Mouse (Mus musculus): ENCODE data around the gene Inpp5k. TPM values are rescaled to one million over a fixed set of nuclear protein-coding genes. Genes with fewer than 3 reads are reported as not detected.
A peak's percentile ranks its signal among the peaks of the same experiment; 100 is the strongest.

The Inpp5k gene
- polyA plus RNA-seq, 1 experiment from 2014 or later, result 17.3 TPM

- DNase-seq (ENCODE audit: low spot score) (no peak), ATAC-seq (replicated peaks; ENCODE audit: insufficient number of reproducible peaks, low FRiP score, low TSS enrichment, low read depth) (no peak)
- H3K4me3 ChIP-seq (ENCODE audit: low read depth, low read length), result peak overlapping the region; percentile 67
- 17% methylated on average over 20 of the region's 20 CpGs for WGBS
- H3K9ac ChIP-seq (replicated peaks; ENCODE audit: low read length), result peak overlapping the region; percentile 78
- H3K9me3 ChIP-seq (replicated peaks; ENCODE audit: control insufficient read depth, low read length), result no peaks in the 10 kb centered on the region
- H3K27ac ChIP-seq (replicated peaks; ENCODE audit: low read depth, low read length), result no peak overlapping the region
- H3K36me3 ChIP-seq (replicated peaks; ENCODE audit: control insufficient read depth, insufficient read depth, low read depth, low read length), result no peaks in the 10 kb centered on the region
- H3K4me1 ChIP-seq (ENCODE audit: control insufficient read depth, insufficient read depth, low read length), result peaks cover 9% of the 10 kb centered on the region
- peak overlapping the region; percentile 91 for H3K4me2 ChIP-seq (ENCODE audit: low read depth, low read length)
- H3K27me3 ChIP-seq (ENCODE audit: control insufficient read depth, insufficient read depth, low read length), result peaks cover 15% of the 10 kb centered on the region
Measured at GRCm38 (mm10) chr11:75652222-75652941, 21.6 kb downstream of the Inpp5k start.

GRCm38 (mm10) chr11:75652942-75653684, 22.3 kb downstream of the Inpp5k start:
- 28% methylated on average over 14 of the region's 14 CpGs for WGBS
- DNase-seq (ENCODE audit: low spot score) (no peak), ATAC-seq (replicated peaks; ENCODE audit: insufficient number of reproducible peaks, low FRiP score, low TSS enrichment, low read depth) (no peak)
- Histone ChIP-seq H3K36me3 (replicated peaks; ENCODE audit: control insufficient read depth, insufficient read depth, low read depth, low read length) (no peaks in the 10 kb centered on the region), H3K4me1 (ENCODE audit: control insufficient read depth, insufficient read depth, low read length) (peaks cover 9% of the 10 kb centered on the region), H3K27me3 (ENCODE audit: control insufficient read depth, insufficient read depth, low read length) (peaks cover 15% of the 10 kb centered on the region), H3K4me3 (ENCODE audit: low read depth, low read length) (0 out of 2 replicates have a peak overlapping the region, but pooled peaks have one; percentile 2), H3K9me3 (replicated peaks; ENCODE audit: control insufficient read depth, low read length) (no peaks in the 10 kb centered on the region), H3K27ac (replicated peaks; ENCODE audit: low read depth, low read length) (no peak overlapping the region), H3K9ac (replicated peaks; ENCODE audit: low read length) (no peak overlapping the region), H3K4me2 (ENCODE audit: low read depth, low read length) (peak overlapping the region; percentile 94; the same call in 1 of the 2 replicates)

GRCm38 (mm10) chr11:75653781-75654470, 23.1 kb downstream of the Inpp5k start:
- peak; percentile 12; the same call in 1 of the 2 replicates for ATAC-seq (replicated peaks; ENCODE audit: insufficient number of reproducible peaks, low FRiP score, low TSS enrichment, low read depth)
- H3K4me1 ChIP-seq (ENCODE audit: control insufficient read depth, insufficient read depth, low read length), result peaks cover 9% of the 10 kb centered on the region
- peaks cover 15% of the 10 kb centered on the region for H3K27me3 ChIP-seq (ENCODE audit: control insufficient read depth, insufficient read depth, low read length)
- peak; percentile 88 for DNase-seq (ENCODE audit: low spot score)
- 1% methylated on average over 33 of the region's 45 CpGs for WGBS
- peak overlapping the region; percentile 46 for H3K4me3 ChIP-seq (ENCODE audit: low read depth, low read length)
- peak overlapping the region; percentile 37; the same call in 1 of the 2 replicates for H3K9ac ChIP-seq (replicated peaks; ENCODE audit: low read length)
- peak overlapping the region; percentile 94 for H3K4me2 ChIP-seq (ENCODE audit: low read depth, low read length)
- H3K36me3 ChIP-seq (replicated peaks; ENCODE audit: control insufficient read depth, insufficient read depth, low read depth, low read length), result no peaks in the 10 kb centered on the region
- no peak overlapping the region for H3K27ac ChIP-seq (replicated peaks; ENCODE audit: low read depth, low read length)
- H3K9me3 ChIP-seq (replicated peaks; ENCODE audit: control insufficient read depth, low read length), result no peaks in the 10 kb centered on the region

- Histone ChIP-seq H3K27me3 (ENCODE audit: control insufficient read depth, insufficient read depth, low read length) (peaks cover 15% of the 10 kb centered on the region), H3K9me3 (replicated peaks; ENCODE audit: control insufficient read depth, low read length) (no peaks in the 10 kb centered on the region), H3K4me1 (ENCODE audit: control insufficient read depth, insufficient read depth, low read length) (peaks cover 9% of the 10 kb centered on the region), H3K9ac (replicated peaks; ENCODE audit: low read length) (no peak overlapping the region), H3K36me3 (replicated peaks; ENCODE audit: control insufficient read depth, insufficient read depth, low read depth, low read length) (no peaks in the 10 kb centered on the region), H3K4me3 (ENCODE audit: low read depth, low read length) (peak overlapping the region; percentile 46), H3K4me2 (ENCODE audit: low read depth, low read length) (peak overlapping the region; percentile 94), H3K27ac (replicated peaks; ENCODE audit: low read depth, low read length) (no peak overlapping the region)
- no peak for DNase-seq (ENCODE audit: low spot score)
- no peak for ATAC-seq (replicated peaks; ENCODE audit: insufficient number of reproducible peaks, low FRiP score, low TSS enrichment, low read depth)
- 41% methylated on average over 25 of the region's 25 CpGs for WGBS
Measured at GRCm38 (mm10) chr11:75654471-75655390, 23.9 kb downstream of the Inpp5k start.

GRCm38 (mm10) chr11:75655621-75656545, 25.1 kb downstream of the Inpp5k start:
- peak overlapping the region; percentile 74 for H3K9ac ChIP-seq (replicated peaks; ENCODE audit: low read length)
- H3K9me3 ChIP-seq (replicated peaks; ENCODE audit: control insufficient read depth, low read length), result no peaks in the 10 kb centered on the region
- no peak overlapping the region for H3K27ac ChIP-seq (replicated peaks; ENCODE audit: low read depth, low read length)
- H3K36me3 ChIP-seq (replicated peaks; ENCODE audit: control insufficient read depth, insufficient read depth, low read depth, low read length), result no peaks in the 10 kb centered on the region
- ATAC-seq (replicated peaks; ENCODE audit: insufficient number of reproducible peaks, low FRiP score, low TSS enrichment, low read depth) (no peak; the same call in 1 of the 2 replicates), DNase-seq (ENCODE audit: low spot score) (peak; percentile 69)
- peaks cover 9% of the 10 kb centered on the region for H3K4me1 ChIP-seq (ENCODE audit: control insufficient read depth, insufficient read depth, low read length)
- WGBS, result under 1% methylated on average over 78 of the region's 78 CpGs
- peaks cover 15% of the 10 kb centered on the region for H3K27me3 ChIP-seq (ENCODE audit: control insufficient read depth, insufficient read depth, low read length)
- peak overlapping the region; percentile 89 for H3K4me2 ChIP-seq (ENCODE audit: low read depth, low read length)
- peak overlapping the region; percentile 53 for H3K4me3 ChIP-seq (ENCODE audit: low read depth, low read length)

GRCm38 (mm10) chr11:75656621-75657590, 26.1 kb downstream of the Inpp5k start:
- H3K4me3 ChIP-seq (ENCODE audit: low read depth, low read length), result peak overlapping the region; percentile 53
- H3K4me1 ChIP-seq (ENCODE audit: control insufficient read depth, insufficient read depth, low read length), result peaks cover 9% of the 10 kb centered on the region
- 60% methylated on average over 20 of the region's 20 CpGs for WGBS
- H3K4me2 ChIP-seq (ENCODE audit: low read depth, low read length), result peak overlapping the region; percentile 89
- no peak overlapping the region for H3K27ac ChIP-seq (replicated peaks; ENCODE audit: low read depth, low read length)
- DNase-seq (ENCODE audit: low spot score), result no peak
- H3K9me3 ChIP-seq (replicated peaks; ENCODE audit: control insufficient read depth, low read length), result no peaks in the 10 kb centered on the region
- H3K27me3 ChIP-seq (ENCODE audit: control insufficient read depth, insufficient read depth, low read length), result peaks cover 15% of the 10 kb centered on the region
- no peaks in the 10 kb centered on the region for H3K36me3 ChIP-seq (replicated peaks; ENCODE audit: control insufficient read depth, insufficient read depth, low read depth, low read length)
- peak overlapping the region; percentile 74 for H3K9ac ChIP-seq (replicated peaks; ENCODE audit: low read length)
- ATAC-seq (replicated peaks; ENCODE audit: insufficient number of reproducible peaks, low FRiP score, low TSS enrichment, low read depth), result no peak
